10 mouse cellular contexts compared by ENCODE assay signal in the genomic region with DNA sequence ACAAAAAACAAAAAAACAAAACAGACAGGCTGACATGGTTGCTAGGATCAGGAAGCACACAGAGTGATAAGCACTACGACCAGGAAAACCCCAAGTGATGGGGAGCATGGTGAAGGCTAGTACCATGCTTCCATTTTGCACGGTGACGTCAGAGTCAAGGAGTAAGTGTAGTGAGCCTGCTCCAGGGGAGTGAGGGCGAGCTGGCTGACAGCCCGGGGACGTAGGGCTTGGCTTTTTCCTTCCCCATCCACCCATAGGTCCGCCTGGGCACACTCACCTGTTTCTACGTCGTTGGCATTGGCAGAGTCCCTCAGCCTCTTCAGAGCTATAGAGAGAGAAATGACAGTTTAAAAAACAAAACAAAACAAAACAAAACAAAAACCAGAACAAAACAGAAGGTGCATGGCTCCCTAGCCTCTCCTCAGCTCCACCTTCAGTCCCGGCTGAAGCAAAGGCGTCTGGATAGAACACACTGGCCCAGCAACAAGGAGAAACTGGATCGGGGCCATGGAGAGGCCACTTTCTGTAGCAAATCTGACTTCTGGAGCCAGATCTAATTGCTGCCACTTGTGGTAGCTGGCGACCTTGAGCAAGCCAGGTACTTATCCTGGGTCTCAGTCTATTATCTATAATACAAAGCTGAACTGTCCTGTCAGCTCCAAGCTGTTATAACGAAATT. TPM values are rescaled to one million over a fixed set of nuclear protein-coding genes. Genes with fewer than 3 reads are reported as not detected.
DNase-seq lines count a peak whose midpoint lies in the region; ATAC-seq and TF ChIP-seq lines count a peak whose summit lies in the region.
"Had no signal": no experiment of that assay in that cellular context is flagged by ENCODE, and none has a peak within 500 bp of the region (broad histone marks: within the 10 kb centered on the region; RNA-seq: fewer than 3 reads in every experiment).

No protein-coding gene starts in this region.

- no peak for ATAC-seq in hindbrain, embryonic 13.5 days (ENCODE audit: low FRiP score)
- ATAC-seq in hindbrain, embryonic 11.5 days (ENCODE audit: low FRiP score) = no peak
- ATAC-seq in liver, embryonic 14.5 days (ENCODE audit: insufficient read depth) = no peak

- 87% methylated on average over 14 of the region's 14 CpGs for WGBS in hindbrain, embryonic 13.5 days
- WGBS in hindbrain, embryonic 11.5 days = 87% methylated on average over 14 of the region's 14 CpGs
- WGBS in liver, embryonic 14.5 days (ENCODE audit: insufficient replicate concordance) = 68% methylated on average over 14 of the region's 14 CpGs

- H3K36me3 ChIP-seq in hindbrain, embryonic 13.5 days = peaks cover 49% of the 10 kb centered on the region
- H3K36me3 ChIP-seq in hindbrain, embryonic 11.5 days (ENCODE audit: control insufficient read depth, insufficient read depth, low read length) = peaks cover 8% of the 10 kb centered on the region; the same call in 1 of the 2 replicates
- H3K36me3 ChIP-seq in testis, adult 2 months (ENCODE audit: control insufficient read depth, insufficient read depth, low read length) = peaks cover 2% of the 10 kb centered on the region
- H3K36me3 ChIP-seq in liver, embryonic 14.5 days (replicated peaks; ENCODE audit: control insufficient read depth, insufficient read depth, low read depth) = peaks cover 51% of the 10 kb centered on the region

- no peak for TF ChIP-seq CTCF in testis, adult 2 months (IDR thresholded peaks at IDR 0.05; ENCODE audit: control insufficient read depth, insufficient read depth, insufficient replicate concordance, low read depth, low read length)
- TF ChIP-seq CTCF in liver, embryonic 14.5 days (IDR thresholded peaks at IDR 0.05; ENCODE audit: low read depth) = no peak

- peaks cover 18% of the 10 kb centered on the region for H3K4me1 ChIP-seq in hindbrain, embryonic 13.5 days (replicated peaks)
- H3K4me1 ChIP-seq in hindbrain, embryonic 11.5 days (replicated peaks; ENCODE audit: control insufficient read depth, insufficient read depth, low read length) = no peaks in the 10 kb centered on the region; the same call in 1 of the 2 replicates
- H3K4me1 ChIP-seq in testis, adult 2 months (ENCODE audit: control insufficient read depth, insufficient read depth, low read length) = peaks cover 11% of the 10 kb centered on the region
- peaks cover 37 to 38% of the 10 kb centered on the region in 2 experiments for H3K4me1 ChIP-seq in liver, embryonic 14.5 days (replicated peaks; ENCODE audit: control insufficient read depth in 2 of 2, insufficient read depth in 2 of 2, low read length in 1 of 2)

- TF ChIP-seq POLR2A in testis, adult 2 months (IDR thresholded peaks at IDR 0.05; ENCODE audit: control insufficient read depth, low read depth, low read length) = no peak

- H3K27me3 ChIP-seq in hindbrain, embryonic 13.5 days = 0 out of 2 replicates have a peak, but pooled peaks cover 4% of the 10 kb centered on the region
- H3K27me3 ChIP-seq in hindbrain, embryonic 11.5 days (ENCODE audit: control insufficient read depth, insufficient read depth, low read length) = no peaks in the 10 kb centered on the region
- H3K27me3 ChIP-seq in testis, adult 2 months (ENCODE audit: control insufficient read depth, insufficient read depth, low read length) = no peaks in the 10 kb centered on the region
- no peaks in the 10 kb centered on the region for H3K27me3 ChIP-seq in liver, embryonic 14.5 days (ENCODE audit: control insufficient read depth, insufficient read depth, low read length)
- H3K27me3 ChIP-seq: heart, embryonic 15.5 days had no signal

- DNase-seq in hindbrain, embryonic 11.5 days (ENCODE audit: low spot score) = no peak
- DNase-seq in testis, postnatal 10 days (ENCODE audit: low spot score) = no peak
- DNase-seq in liver, embryonic 14.5 days (ENCODE audit: low read depth in 3 of 3, low spot score in 3 of 3) = no peak
- DNase-seq in frontal cortex, postnatal 36 days (ENCODE audit: low spot score in 2 of 2) = no peak
- DNase-seq in ovary, postnatal 10 days (ENCODE audit: low spot score) = no peak
- DNase-seq in layer of hippocampus, postnatal 25 days (ENCODE audit: extremely low spot score in 1 of 2, low spot score in 1 of 2) = no peak
- DNase-seq: adrenal gland, postnatal 36 days had no signal

- no peaks in the 10 kb centered on the region for H3K9me3 ChIP-seq in hindbrain, embryonic 13.5 days
- no peaks in the 10 kb centered on the region for H3K9me3 ChIP-seq in hindbrain, embryonic 11.5 days (ENCODE audit: control insufficient read depth, low read length)
- no peaks in the 10 kb centered on the region for H3K9me3 ChIP-seq in liver, embryonic 14.5 days (ENCODE audit: control insufficient read depth, low read length)
- H3K9me3 ChIP-seq: heart, embryonic 15.5 days had no signal

- TF ChIP-seq EP300 in liver, embryonic 14.5 days (IDR thresholded peaks at IDR 0.05; ENCODE audit: low read depth) = no peak

- no peak overlapping the region for H3K27ac ChIP-seq in hindbrain, embryonic 13.5 days
- H3K27ac ChIP-seq in hindbrain, embryonic 11.5 days (ENCODE audit: low read depth, low read length) = no peak overlapping the region
- H3K27ac ChIP-seq in testis, adult 2 months (ENCODE audit: control insufficient read depth, insufficient read depth, low read depth, low read length) = no peak overlapping the region
- H3K27ac ChIP-seq in liver, embryonic 14.5 days = peak overlapping the region; percentile 42
- H3K27ac ChIP-seq: heart, embryonic 15.5 days had no signal

- peak overlapping the region; percentile 11; the same call in 1 of the 2 replicates for H3K4me3 ChIP-seq in hindbrain, embryonic 13.5 days
- no peak overlapping the region for H3K4me3 ChIP-seq in hindbrain, embryonic 11.5 days (ENCODE audit: low read depth, low read length)
- H3K4me3 ChIP-seq in testis, adult 2 months (ENCODE audit: control insufficient read depth, low read depth, low read length) = peak overlapping the region; percentile 42
- H3K4me3 ChIP-seq in liver, embryonic 14.5 days (ENCODE audit: insufficient read depth in 1 of 2, low read depth in 2 of 2, low read length in 2 of 2) = peak overlapping the region; percentile 32 to 93

- H3K4me2 ChIP-seq in hindbrain, embryonic 13.5 days = peak overlapping the region; percentile 84
- no peak overlapping the region; the same call in 1 of the 2 replicates for H3K4me2 ChIP-seq in hindbrain, embryonic 11.5 days (replicated peaks; ENCODE audit: low read depth, low read length)
- H3K4me2 ChIP-seq in liver, embryonic 14.5 days (ENCODE audit: low read depth) = peak overlapping the region; percentile 87

- H3K9ac ChIP-seq in hindbrain, embryonic 13.5 days = no peak overlapping the region
- no peak overlapping the region for H3K9ac ChIP-seq in hindbrain, embryonic 11.5 days (ENCODE audit: low read depth, low read length)
- H3K9ac ChIP-seq in liver, embryonic 14.5 days (replicated peaks) = peak overlapping the region; percentile 94

RNA-seq across cellular contexts. Expression of a gene that starts 1.7 kb away (rescaled TPM):
- polyA plus RNA-seq in hindbrain, embryonic 13.5 days (2015; fragmentation: Nextera tagmentation; extraction: Ambion mirVana) = 50.4 and 51.5 TPM in 2 replicates
- 56.3 and 59.7 TPM in 2 replicates for polyA plus RNA-seq in hindbrain, embryonic 11.5 days (2014; fragmentation: Nextera tagmentation; extraction: Ambion mirVana)
- polyA plus RNA-seq in testis, adult 2 months (2012; rRNA removed) = 292 and 336 TPM in 2 replicates
- 39.9 and 43.4 TPM in 2 replicates for polyA plus RNA-seq in liver, embryonic 14.5 days (2012; rRNA removed)
- 37.7 and 48.3 TPM in 2 replicates for polyA plus RNA-seq in liver, embryonic 14.5 days (2014; fragmentation: Nextera tagmentation; extraction: Ambion mirVana)
- 10 to 100 TPM; 17.2 to 17.3 TPM for total RNA-seq in layer of hippocampus, postnatal 25 days (2021)

RNA-seq across cellular contexts. Expression of a gene that starts 14.0 kb away (rescaled TPM):
- polyA plus RNA-seq in hindbrain, embryonic 13.5 days (2015; fragmentation: Nextera tagmentation; extraction: Ambion mirVana) = 179 and 185 TPM in 2 replicates
- polyA plus RNA-seq in hindbrain, embryonic 11.5 days (2014; fragmentation: Nextera tagmentation; extraction: Ambion mirVana) = 226 and 241 TPM in 2 replicates
- polyA plus RNA-seq in testis, adult 2 months (2012; rRNA removed) = 110 and 117 TPM in 2 replicates
- 99.9 and 104 TPM in 2 replicates for polyA plus RNA-seq in liver, embryonic 14.5 days (2012; rRNA removed)
- polyA plus RNA-seq in liver, embryonic 14.5 days (2014; fragmentation: Nextera tagmentation; extraction: Ambion mirVana) = 130 and 132 TPM in 2 replicates
- total RNA-seq in layer of hippocampus, postnatal 25 days (2021) = 10 to 100 TPM; 71.9 to 74.9 TPM

RNA-seq across cellular contexts. Expression of a gene that starts 19.3 kb away (rescaled TPM):
- 0.17 TPM in 1 of 2 replicates, not detected in the other for polyA plus RNA-seq in hindbrain, embryonic 13.5 days (2015; fragmentation: Nextera tagmentation; extraction: Ambion mirVana)
- not detected in 2 replicates for polyA plus RNA-seq in hindbrain, embryonic 11.5 days (2014; fragmentation: Nextera tagmentation; extraction: Ambion mirVana)
- not detected in 2 replicates for polyA plus RNA-seq in testis, adult 2 months (2012; rRNA removed)
- polyA plus RNA-seq in liver, embryonic 14.5 days (2012; rRNA removed) = 0.30 and 0.50 TPM in 2 replicates
- polyA plus RNA-seq in liver, embryonic 14.5 days (2014; fragmentation: Nextera tagmentation; extraction: Ambion mirVana) = not detected in 2 replicates
- total RNA-seq in layer of hippocampus, postnatal 25 days (2021) = not detected
- polyA plus RNA-seq: heart, embryonic 15.5 days had no signal

RNA-seq across cellular contexts. Expression of a gene that starts 32.8 kb away (rescaled TPM):
- polyA plus RNA-seq in hindbrain, embryonic 13.5 days (2015; fragmentation: Nextera tagmentation; extraction: Ambion mirVana) = 259 and 266 TPM in 2 replicates
- 154 and 306 TPM in 2 replicates for polyA plus RNA-seq in hindbrain, embryonic 11.5 days (2014; fragmentation: Nextera tagmentation; extraction: Ambion mirVana)
- polyA plus RNA-seq in testis, adult 2 months (2012; rRNA removed) = 9.7 and 11.5 TPM in 2 replicates
- 53.1 and 65.2 TPM in 2 replicates for polyA plus RNA-seq in liver, embryonic 14.5 days (2012; rRNA removed)
- 47.8 and 52.8 TPM in 2 replicates for polyA plus RNA-seq in liver, embryonic 14.5 days (2014; fragmentation: Nextera tagmentation; extraction: Ambion mirVana)
- 100 to 1,000 TPM; 101 to 108 TPM for total RNA-seq in layer of hippocampus, postnatal 25 days (2021)

RNA-seq across cellular contexts. Expression of a gene that starts 47.7 kb away (rescaled TPM):
- polyA plus RNA-seq in hindbrain, embryonic 13.5 days (2015; fragmentation: Nextera tagmentation; extraction: Ambion mirVana) = 8.7 and 10.3 TPM in 2 replicates
- polyA plus RNA-seq in hindbrain, embryonic 11.5 days (2014; fragmentation: Nextera tagmentation; extraction: Ambion mirVana) = 5.3 and 7.2 TPM in 2 replicates
- polyA plus RNA-seq in testis, adult 2 months (2012; rRNA removed) = 75.8 and 85.0 TPM in 2 replicates
- polyA plus RNA-seq in liver, embryonic 14.5 days (2012; rRNA removed) = 1.6 and 1.7 TPM in 2 replicates
- 0.69 and 0.71 TPM in 2 replicates for polyA plus RNA-seq in liver, embryonic 14.5 days (2014; fragmentation: Nextera tagmentation; extraction: Ambion mirVana)
- total RNA-seq in layer of hippocampus, postnatal 25 days (2021) = 10 to 100 TPM; 34.3 to 41.6 TPM
